Mouse (Mus musculus) c-Kit-positive CD71-positive TER-119-negative erythroid progenitor cells, embryonic 14.5 days (primary cell): ENCODE data around the gene Mta1.

Experiments
- DNase-seq: peaks from one replicate; pipeline ENCODE4 v3.0.0-alpha.2; 2013; ENCODE audit warnings: low read depth

Gene Mta1

DNA sequence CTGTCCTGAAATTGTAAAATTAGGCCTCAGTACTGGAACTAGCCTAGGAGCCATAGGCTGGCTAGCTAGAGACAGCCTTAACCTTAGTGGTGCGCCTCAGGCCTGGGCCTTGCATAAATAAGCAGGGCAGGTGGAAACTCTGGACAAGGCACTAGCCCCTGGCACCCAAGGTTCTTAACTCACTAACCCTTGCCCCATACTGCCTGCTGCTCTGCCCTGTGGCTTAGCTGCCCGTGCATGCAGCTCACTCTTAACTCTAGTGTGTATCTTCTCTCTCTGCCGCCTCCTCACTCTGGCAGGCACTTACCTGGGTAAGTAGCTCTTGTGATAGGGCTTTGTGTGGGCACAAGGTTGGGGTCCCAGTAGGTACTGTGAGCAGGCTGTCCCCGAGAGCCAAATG is 36.4 kb downstream of the Mta1 start:
- DNase-seq: no peak

DNA sequence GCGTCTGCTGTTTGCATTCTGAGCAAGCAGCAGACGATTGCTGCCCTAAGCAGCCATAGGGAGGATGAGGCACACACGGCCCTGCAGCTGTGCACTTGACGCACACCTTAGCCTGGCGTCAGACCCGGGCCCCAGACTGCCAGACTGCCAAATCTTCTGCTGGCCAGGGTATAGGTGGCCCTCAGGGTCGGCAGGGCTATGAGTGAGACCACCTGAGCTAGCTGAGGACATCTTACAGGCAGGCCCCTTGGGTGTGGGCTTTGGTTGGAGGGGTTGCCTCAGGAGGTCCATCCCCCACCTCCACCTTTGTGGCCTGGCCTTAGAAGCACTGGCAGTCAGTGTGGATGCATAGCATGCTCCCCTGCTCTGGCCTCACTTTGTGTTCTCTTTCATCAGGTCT is 37.3 kb downstream of the Mta1 start:
- no peak for DNase-seq

DNA sequence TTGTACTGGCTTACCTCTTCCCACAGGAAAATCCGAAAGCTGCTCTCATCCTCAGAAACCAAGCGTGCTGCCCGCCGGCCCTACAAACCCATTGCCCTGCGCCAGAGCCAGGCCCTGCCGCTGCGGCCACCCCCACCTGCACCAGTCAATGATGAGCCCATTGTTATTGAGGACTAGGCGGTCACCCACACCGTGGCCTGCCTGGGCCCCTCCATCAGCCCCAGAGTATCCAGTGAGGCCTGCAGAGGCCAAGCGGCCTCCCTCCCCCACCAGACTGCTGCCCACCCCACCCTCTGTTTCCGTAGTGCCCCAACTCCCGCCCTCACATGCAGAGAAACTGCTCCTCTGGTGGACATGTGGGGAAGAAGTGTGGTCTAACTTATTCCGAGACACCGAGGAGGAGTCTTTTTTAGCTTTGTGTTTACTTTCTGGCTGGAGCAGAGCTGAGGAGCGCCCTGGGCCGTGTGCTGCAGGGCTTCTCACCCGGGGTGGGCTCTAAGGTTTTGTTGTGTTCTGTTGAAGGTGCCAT is 38.5 kb downstream of the Mta1 start:
- DNase-seq: no peak

DNA sequence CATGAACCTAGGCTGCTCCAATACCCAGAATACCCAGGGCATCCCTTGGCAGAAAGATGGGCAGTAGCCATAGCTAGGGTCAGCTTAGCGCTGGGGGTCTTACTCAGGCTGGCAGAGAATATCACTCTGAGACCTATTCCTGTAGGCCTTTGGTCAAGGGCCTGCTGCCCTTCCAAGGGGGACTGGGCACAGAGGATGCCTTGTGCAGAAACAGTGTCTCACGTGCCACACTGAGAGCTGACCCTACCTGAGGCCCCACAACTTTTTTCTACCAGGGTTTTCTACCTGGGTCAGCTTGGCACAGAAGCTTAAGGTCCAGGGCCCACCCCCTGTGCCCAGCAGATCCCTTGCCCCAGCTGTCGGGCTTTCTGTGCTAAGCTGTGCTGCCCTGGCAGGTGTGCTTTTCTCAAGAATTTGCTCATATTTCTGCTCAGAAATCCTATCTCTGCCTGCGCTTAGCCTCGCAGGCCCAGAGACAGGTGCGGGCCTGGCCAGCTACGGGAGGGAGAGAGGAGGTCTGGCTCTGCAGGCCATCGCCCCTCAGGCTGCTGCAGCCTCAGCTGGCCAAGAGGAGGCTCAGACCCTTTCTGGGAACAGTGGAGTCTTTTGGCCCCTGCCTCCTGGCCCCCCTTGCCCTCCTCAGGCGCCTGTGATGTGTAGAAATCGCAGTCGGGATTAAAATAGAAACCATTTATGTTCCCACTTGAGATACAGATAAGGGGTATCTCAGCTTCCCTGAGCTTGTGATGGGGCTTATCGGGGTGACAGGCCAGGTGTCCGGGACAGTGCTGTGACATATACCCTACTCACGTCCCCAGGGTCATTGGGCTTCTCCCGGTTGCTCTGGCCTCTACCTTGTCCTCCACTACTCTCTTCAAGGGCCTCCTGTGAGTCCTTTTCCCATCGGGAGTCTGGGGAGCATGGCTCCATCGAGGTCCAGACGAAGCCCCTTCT is 39.5 kb downstream of the Mta1 start:
- DNase-seq: no peak

DNA sequence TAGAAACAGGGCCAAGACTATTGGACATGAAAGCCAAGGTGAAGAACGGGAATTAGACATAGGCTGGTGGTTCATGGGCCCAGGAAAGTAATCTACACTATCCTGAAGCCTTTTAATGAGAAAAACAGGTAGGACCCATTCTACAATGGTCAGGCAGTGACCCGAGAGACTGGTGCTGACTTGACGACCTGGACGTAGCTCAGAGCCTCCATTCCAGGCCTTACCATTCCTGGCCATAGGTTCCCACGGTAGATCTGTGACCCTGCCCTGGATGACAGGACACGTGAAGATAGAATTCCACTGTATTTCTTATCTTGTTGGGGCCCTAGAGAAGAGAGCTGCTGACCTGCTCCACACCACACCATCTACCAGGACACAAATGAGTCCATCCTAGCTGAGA is 40.2 kb downstream of the Mta1 start:
- DNase-seq: no peak

DNA sequence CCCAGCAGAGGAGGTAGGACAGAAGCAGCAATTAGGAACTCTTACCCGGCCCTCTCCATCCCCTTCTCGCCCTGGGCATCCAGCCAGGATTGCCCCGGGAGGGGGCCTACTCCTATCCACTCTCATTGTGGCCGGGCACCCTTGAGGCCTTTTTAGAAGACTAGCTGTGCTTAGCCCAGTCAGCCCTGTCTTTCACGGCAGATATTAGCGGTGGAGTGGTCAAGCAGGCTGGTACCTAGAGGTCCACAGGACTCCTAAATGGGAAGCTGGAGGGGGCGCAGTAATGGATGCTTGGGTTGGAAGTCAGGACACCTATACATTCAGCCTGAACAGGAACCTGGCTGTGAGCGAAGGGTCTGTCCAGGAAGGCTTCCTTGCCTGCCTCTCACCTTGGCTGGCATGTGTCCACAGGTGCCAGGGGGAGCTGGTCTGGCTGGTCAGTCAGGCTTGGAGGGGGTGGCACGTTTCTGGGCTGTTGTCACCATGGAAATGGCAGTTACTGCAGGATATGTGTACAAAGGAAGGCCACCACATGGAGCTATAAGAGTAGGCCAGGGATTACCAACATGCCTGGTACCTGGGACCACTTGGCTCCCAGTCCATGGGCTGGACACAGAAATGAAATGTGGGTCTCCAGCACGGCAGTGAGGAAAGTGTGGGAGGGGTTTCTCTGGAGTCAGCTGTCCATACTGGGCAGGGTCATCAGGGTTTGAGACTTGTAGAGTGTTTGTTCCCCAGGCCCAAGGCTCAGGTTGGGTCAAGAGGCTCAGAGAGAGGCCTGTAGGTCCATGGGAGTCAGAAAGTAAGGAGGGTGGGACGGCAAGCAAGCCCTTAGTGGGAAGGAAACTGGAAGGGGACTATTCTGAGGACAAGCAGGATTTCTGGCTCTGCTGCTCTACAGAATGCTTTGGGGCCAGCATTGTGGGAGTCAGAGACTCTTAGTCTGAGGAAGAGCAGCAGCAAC is 41.1 kb downstream of the Mta1 start:
- DNase-seq: no peak

DNA sequence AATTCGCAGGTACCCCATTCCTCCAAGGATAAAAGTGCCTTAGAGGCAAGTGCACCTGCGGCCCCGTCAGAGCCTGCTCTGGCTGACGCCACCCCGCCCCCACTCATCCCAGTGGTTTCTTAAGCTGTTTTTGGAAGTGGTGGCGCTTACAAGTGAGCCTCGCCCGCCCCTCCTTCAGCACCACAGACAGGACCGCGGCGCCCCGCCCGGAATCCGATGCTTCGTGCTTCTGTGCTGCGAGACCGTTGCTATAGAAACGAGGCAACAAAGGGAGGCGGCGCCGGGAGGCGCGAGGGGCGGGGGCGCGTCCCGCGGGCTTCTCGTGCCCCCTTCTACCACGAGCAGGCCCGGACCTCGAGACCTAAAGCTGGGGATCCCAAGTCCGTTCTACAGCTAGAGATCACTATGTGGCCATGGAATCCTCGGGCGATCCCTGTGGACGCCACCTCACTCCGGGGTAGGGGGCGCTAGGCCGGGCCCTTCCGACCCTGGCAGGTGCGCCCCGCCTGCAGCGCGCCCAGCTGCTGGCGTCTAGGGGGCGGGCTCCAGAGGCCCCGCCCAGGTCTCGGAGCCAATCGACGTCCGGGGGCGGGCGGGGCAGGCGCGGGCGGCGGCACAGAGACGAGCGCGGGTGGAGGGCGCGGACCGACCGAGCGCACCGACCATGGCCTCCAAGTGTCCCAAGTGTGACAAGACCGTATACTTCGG is 42.0 kb downstream of the Mta1 start, which contains the start of gene Crip2:
Gene Crip2, plus strand, starts transcription at position 329 of the 708 bp plus-strand sequence.
- DNase-seq: peak; percentile 81

DNA sequence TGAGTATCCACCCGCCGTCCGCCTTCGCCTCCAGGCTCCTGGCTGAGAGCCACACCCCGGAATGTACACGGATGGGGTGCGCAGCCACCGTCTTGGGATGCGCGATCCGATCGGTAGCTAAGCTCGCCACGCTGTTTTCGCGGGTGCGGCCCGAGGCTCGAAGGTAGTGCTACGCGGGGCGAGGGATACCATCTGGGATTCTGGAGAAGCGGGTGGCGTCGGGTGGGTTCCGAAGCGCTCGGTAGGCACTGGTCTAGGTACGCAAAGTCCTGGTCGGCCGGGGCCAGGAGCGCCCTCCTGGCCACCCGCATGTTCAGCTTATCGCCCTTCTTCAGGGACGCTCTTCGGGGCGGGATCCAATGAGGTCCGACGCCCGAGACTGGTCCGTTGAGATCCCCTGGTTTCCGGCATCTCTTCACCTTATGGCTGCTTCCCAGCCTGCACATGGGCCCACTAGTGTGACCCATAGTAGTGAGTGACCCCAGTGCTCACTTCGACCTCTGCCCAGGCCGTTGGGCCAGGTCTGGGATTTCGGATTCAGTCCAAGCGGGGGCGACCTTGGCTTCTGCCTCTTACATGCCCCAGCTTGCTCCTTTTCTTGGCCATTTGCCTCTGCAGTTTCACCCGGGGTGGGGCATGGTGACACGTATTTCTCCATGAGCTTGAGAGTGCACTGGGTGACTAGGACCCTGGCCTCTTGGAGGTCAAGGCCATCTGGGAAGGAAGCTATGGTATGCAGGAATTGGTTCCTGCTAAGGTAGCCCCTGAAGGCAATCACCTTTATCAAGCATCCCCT is 42.7 kb downstream of the Mta1 start:
- no peak for DNase-seq

GRCm38 (mm10) chr12:113141531-113141973 is 43.5 kb downstream of the Mta1 start:
- no peak for DNase-seq

DNA sequence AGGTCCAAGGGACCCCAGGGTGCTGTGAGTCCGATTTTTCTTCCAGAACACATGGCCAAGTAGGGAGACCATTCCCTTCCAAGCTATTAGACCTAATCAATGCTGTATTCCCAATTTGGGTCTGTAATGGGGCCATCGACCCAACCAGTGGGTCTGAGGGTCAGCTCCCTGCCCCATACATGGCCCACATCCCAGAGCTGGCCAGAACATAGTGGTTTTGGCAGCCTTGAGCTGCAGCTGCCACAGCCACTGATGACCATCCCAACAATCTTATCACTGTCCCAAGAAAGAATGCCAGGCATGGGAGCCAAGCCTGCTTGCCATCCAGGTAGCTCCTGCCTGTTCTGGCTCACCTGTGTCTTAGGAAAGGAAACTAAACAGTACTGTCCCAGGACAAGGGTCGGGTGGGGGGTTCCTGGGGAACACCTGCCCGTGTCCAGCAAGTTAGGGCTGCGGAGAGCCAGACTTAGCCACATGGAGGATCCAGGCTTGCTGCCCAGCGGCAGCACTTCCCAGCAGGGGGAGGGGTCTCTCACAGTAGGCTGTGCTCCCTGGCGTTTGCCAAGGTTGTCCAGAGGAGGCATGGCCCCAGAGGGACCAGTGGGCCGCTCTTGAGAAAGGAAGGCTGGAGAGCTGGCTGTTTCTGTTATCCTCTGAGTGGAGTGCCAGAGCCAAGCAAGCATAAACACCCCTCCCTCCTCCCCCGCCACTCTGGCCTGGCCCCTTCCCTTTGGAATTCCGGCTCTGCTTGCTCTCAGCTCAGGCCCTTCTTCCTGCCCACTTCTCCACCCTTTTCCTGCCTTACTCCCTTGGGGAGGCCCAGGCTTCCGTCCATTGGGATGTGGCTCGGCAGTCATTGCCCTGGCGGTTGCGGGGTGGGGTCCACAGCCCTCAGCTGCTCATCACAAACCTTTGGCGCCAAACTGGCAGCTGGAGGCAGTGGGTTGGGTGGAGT is 44.2 kb downstream of the Mta1 start:
- no peak for DNase-seq

DNA sequence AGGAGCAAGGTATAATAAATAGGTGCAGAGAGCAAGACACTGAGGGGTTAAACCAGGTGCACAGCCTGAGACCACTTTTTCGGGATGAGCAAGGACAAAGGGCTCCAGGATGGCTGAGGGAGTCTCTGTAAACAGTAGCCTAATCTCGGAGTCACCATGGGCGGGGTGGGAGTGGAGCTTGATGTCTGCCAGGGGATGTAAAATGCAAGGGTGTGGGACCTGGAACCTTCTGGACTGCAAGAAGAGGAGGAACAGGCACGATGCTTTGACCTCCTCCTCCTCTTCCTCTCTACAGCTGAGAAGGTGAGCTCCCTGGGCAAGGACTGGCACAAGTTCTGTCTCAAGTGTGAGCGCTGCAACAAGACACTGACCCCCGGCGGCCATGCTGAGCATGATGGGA is 45.1 kb downstream of the Mta1 start:
- DNase-seq: no peak

DNA sequence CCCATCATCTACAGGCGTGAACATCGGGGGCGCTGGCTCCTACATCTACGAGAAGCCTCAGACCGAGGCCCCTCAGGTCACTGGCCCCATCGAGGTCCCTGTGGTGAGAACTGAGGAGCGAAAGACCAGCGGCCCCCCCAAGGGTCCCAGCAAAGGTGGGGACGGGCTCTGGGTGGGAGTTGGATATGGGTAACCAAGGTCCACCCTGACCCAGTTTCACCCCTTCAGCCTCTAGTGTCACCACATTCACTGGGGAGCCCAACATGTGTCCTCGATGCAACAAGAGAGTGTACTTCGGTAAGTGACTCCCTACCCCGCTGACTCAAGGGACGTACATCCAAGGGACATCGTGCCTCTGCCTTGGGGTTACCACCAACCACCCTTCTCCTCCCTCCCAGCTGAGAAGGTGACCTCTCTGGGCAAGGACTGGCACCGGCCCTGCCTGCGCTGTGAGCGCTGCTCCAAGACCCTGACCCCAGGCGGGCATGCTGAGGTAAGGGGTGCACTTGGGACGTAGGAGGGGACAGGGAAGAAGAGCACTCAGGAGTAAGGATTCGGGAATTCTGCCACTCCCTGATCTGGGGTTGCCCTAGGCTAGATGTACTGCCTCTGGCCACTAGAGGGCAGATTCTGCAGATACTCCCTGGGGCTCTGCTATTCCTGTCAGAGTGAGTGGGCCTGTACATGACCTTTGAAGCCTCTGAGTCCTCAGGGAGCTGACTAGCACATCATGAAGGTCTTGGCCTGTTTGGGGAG is 46.1 kb downstream of the Mta1 start:
- no peak for DNase-seq

DNA sequence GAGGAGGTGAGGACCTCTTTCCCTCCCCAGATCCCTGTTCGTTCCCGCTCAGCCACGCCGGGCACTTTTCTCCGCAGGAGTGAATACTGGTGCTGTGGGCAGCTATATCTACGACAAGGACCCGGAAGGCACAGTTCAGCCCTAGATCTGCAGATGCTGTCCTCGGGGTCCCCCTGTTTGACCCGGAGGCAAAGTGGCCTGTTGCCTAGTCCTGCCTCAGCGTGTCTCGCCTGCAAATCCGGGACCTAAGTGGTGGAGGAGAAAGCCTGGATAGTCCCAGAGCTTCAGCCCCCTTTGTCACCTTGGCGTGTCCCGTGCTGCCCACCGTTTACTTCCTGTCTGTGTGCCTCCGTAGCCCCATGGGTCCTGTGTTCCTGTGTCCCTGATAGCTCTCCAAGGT is 46.8 kb downstream of the Mta1 start:
- DNase-seq: no peak

- no peak for DNase-seq
These were observed 47.5 kb downstream of the Mta1 start for GRCm38 (mm10) chr12:113145591-113145990.

DNA sequence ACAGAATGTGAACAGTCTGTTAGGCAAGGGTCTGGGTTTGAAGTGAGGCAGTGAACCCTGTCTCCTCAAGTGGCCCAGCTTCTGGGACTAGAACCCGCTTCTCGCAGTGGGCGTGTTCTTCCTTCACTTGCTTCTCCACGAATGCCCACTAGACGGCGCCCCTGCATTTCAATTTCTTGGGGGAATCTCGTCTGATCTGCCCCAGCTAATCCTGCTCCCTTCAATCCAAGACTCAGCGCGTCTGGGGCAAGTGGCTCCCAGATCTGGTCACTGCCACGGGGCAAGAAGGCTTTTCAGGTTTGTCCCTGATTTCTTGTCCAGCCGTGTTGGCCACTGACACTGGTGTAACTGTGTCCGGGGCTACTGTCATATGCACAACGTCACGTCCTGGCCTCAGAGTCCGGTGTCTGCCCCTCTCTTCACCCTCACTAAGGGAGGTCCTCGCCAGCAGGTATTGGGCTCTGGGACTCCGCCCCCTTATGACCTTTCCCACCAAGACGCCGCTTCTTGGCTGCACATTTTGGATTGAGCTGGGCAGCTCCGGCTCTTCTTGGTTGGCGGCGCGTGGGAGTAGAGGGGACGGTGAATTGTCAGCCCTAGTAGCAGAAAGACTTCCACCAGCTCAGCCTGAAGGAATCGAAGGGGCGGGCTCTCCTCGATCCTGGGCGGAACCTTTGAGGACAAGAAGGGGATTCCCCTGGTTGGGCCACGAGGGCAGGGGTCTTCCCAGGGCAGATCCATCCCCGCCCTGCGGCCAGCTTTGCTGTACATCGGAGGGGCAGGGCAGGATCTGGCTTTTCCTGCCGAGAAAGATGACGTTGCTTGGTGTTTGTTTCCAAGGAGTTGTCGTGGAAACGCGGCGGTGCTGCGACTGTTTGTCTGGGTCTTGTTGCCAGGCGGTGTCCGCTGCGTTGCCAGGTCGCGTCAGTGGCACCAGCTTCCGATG is 48.3 kb downstream of the Mta1 start, which contains the start of gene Crip1:
Gene Crip1, plus strand, starts transcription at position 205 of the 946 bp plus-strand sequence.
- peak; percentile 71 for DNase-seq

- no peak for DNase-seq
These were observed 49.4 kb downstream of the Mta1 start for GRCm38 (mm10) chr12:113147481-113147880.

DNA sequence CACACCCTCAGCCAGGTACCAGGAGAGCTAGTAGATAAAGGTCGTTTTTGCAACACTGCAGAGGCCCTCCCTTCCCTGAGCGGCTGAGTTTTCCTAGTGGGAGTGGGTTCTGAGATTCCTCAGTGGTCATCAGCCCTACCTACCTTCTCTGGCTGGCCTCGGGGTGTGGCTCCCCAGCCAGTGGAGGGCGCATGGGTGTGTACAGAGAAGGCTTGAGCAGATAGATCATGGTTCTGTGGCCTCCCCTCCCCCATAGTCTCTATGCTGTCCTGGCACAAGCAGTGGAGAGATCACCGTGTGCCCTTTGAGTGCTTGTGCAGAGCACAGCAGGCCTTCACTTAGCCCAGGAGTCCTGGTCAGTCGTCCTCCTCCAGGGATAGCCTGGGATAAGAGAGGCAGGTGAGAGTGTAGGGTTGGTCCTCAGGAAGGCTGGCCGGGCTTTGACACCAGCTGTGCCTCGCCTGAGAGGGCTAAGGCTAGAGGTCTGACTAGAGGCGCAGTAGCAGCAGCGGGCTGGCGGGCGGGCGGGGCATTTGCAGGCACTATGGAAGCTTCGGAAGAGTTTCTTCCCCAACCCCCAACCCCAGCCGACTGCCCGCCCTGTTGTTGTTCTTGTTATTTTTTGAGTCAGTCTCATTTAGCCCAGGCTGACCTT is 50.4 kb downstream of the Mta1 start:
- DNase-seq: peak; percentile 67
